Comparison of ENCODE assay signal across 8 mouse cellular contexts in genomic region chr2:52676913-52677303, GRCm38 (mm10). TPM values are rescaled to one million over a fixed set of nuclear protein-coding genes. Genes with fewer than 3 reads are reported as not detected.
DNase-seq lines count a peak whose midpoint lies in the region; ATAC-seq lines count a peak whose summit lies in the region.

No protein-coding gene starts in this region.

- H3K27ac ChIP-seq in liver, embryonic 12.5 days, result no peak overlapping the region
- H3K27ac ChIP-seq in hindbrain, embryonic 16.5 days (ENCODE audit: low read depth, low read length), result no peak overlapping the region
- no peak overlapping the region for H3K27ac ChIP-seq in midbrain, embryonic 15.5 days

- H3K9ac ChIP-seq in liver, embryonic 12.5 days, result no peak overlapping the region
- no peak overlapping the region; the same call in 1 of the 2 replicates for H3K9ac ChIP-seq in hindbrain, embryonic 16.5 days (ENCODE audit: low read depth, low read length)
- no peak overlapping the region for H3K9ac ChIP-seq in midbrain, embryonic 15.5 days

- H3K4me2 ChIP-seq in liver, embryonic 12.5 days, result peak overlapping the region; percentile 73
- peak overlapping the region; percentile 98 for H3K4me2 ChIP-seq in hindbrain, embryonic 16.5 days (ENCODE audit: low read length)
- peak overlapping the region; percentile 98 for H3K4me2 ChIP-seq in midbrain, embryonic 15.5 days

- 26% methylated on average over 6 of the region's 6 CpGs for WGBS in liver, embryonic 12.5 days (ENCODE audit: insufficient replicate concordance)
- WGBS in hindbrain, embryonic 16.5 days, result 4% methylated on average over 6 of the region's 6 CpGs
- WGBS in midbrain, embryonic 15.5 days, result 7% methylated on average over 6 of the region's 6 CpGs

- DNase-seq in liver, result no peak
- DNase-seq in cerebellum, postnatal 36 days, result peak; percentile 29 to 36
- DNase-seq in c-Kit-positive CD71-positive TER-119-positive erythroid progenitor cells, embryonic 14.5 days (ENCODE audit: low spot score), result no peak
- no peak for DNase-seq in natural killer cell, adult 2 months (ENCODE audit: low spot score in 2 of 2)
- no peak for DNase-seq in adrenal gland, postnatal 4 days (ENCODE audit: low spot score in 2 of 2)

- H3K9me3 ChIP-seq in liver, embryonic 12.5 days (replicated peaks), result no peaks in the 10 kb centered on the region
- H3K9me3 ChIP-seq in hindbrain, embryonic 16.5 days (ENCODE audit: control insufficient read depth, low read length), result no peaks in the 10 kb centered on the region
- H3K9me3 ChIP-seq in midbrain, embryonic 15.5 days, result no peaks in the 10 kb centered on the region

- no peak for ATAC-seq in liver, embryonic 12.5 days
- peak; percentile 25 for ATAC-seq in hindbrain, embryonic 16.5 days
- no peak for ATAC-seq in midbrain, embryonic 15.5 days (replicated peaks)

- no peaks in the 10 kb centered on the region for H3K36me3 ChIP-seq in liver, embryonic 12.5 days
- H3K36me3 ChIP-seq in hindbrain, embryonic 16.5 days (ENCODE audit: control insufficient read depth, insufficient read depth, low read length), result no peaks in the 10 kb centered on the region
- no peaks in the 10 kb centered on the region for H3K36me3 ChIP-seq in midbrain, embryonic 15.5 days (replicated peaks)

- H3K4me1 ChIP-seq in liver, embryonic 12.5 days, result peaks cover 9% of the 10 kb centered on the region
- peaks cover 10% of the 10 kb centered on the region for H3K4me1 ChIP-seq in hindbrain, embryonic 16.5 days (ENCODE audit: control insufficient read depth, insufficient read depth, low read depth, low read length)
- peaks cover 19% of the 10 kb centered on the region for H3K4me1 ChIP-seq in midbrain, embryonic 15.5 days

- H3K4me3 ChIP-seq in liver, embryonic 12.5 days, result no peak overlapping the region
- H3K4me3 ChIP-seq in hindbrain, embryonic 16.5 days (ENCODE audit: low read length), result peak overlapping the region; percentile 78
- H3K4me3 ChIP-seq in midbrain, embryonic 15.5 days, result peak overlapping the region; percentile 85

- peaks cover 67% of the 10 kb centered on the region for H3K27me3 ChIP-seq in liver, embryonic 12.5 days (replicated peaks)
- no peaks in the 10 kb centered on the region for H3K27me3 ChIP-seq in hindbrain, embryonic 16.5 days (replicated peaks; ENCODE audit: control insufficient read depth, insufficient read depth, low read length)
- H3K27me3 ChIP-seq in midbrain, embryonic 15.5 days (replicated peaks), result peaks cover 12% of the 10 kb centered on the region; the same call in 1 of the 2 replicates

RNA-seq across cellular contexts. Expression of gene Cacnb4, which starts 0.3 kb away (rescaled TPM):
- polyA plus RNA-seq in liver, embryonic 12.5 days (2016; fragmentation: Nextera tagmentation; extraction: Ambion mirVana), result 0.31 and 0.47 TPM in 2 replicates
- polyA plus RNA-seq in hindbrain, embryonic 16.5 days (2015; fragmentation: Nextera tagmentation; extraction: Ambion mirVana), result 13.6 and 13.9 TPM in 2 replicates
- 12.1 and 13.7 TPM in 2 replicates for polyA plus RNA-seq in midbrain, embryonic 15.5 days (2015; fragmentation: Nextera tagmentation; extraction: Ambion mirVana)
- 1 to 10 TPM; 1.1 to 2.4 TPM for total RNA-seq in adrenal gland, postnatal 4 days (2021)

Comparison
In these comparisons a context has a peak if more than half of its experiments do, and no peak if none do; other contexts are left out.
1. DNase-seq: peak in cerebellum, postnatal 36 days (2 of 2); none in liver (single experiment), c-Kit-positive CD71-positive TER-119-positive erythroid progenitor cells, embryonic 14.5 days (single experiment), natural killer cell, adult 2 months (0 of 2) and adrenal gland, postnatal 4 days (0 of 2).
2. Peak in every context shown above with its lines, with median percentiles within 50 percentile points of each other: H3K4me2 ChIP-seq.